Comparison of ENCODE assay signal across 10 mouse cellular contexts in the genomic region with DNA sequence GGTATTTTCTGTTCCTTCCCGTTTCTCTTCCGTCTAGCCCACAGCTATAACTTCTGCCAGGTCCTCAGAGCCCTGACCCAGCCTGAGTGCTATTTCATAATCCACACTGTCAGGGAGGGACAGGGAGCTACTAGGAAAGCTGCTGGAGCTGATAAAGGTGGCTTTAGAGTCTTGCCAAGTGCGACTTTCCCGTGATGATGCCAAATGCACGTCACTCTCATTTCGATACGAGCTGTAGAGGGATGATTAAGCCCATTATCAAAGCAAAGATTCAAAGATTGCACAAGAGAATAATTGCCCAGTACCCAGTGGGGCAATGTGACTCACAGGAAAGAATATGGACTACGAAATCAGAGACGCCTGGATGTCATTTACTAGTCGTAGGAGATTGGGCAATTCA.
DNase-seq lines count a peak whose midpoint lies in the region; ATAC-seq and TF ChIP-seq lines count a peak whose summit lies in the region.
"Had no signal": no experiment of that assay in that cellular context is flagged by ENCODE, and none has a peak within 500 bp of the region (broad histone marks: within the 10 kb centered on the region; RNA-seq: fewer than 3 reads in every experiment).

No protein-coding gene starts in this region.

- TF ChIP-seq CTCF in embryonic fibroblast, embryonic 13.5 days (IDR thresholded peaks at IDR 0.05; ENCODE audit: borderline replicate concordance, insufficient read depth, low read length) = no peak
- TF ChIP-seq CTCF in liver, postnatal 0 days (IDR thresholded peaks at IDR 0.05; ENCODE audit: low read depth) = no peak

- H3K4me1 ChIP-seq in embryonic fibroblast, embryonic 13.5 days (ENCODE audit: control insufficient read depth, insufficient read depth, low read length) = peaks cover 12% of the 10 kb centered on the region
- H3K4me1 ChIP-seq in liver, postnatal 0 days (ENCODE audit: insufficient read depth) = no peaks in the 10 kb centered on the region

- peak; percentile 57 for ATAC-seq in liver, postnatal 0 days

- H3K9me3 ChIP-seq in liver, postnatal 0 days (ENCODE audit: low read length) = no peaks in the 10 kb centered on the region

- DNase-seq in ovary, adult 18-20 months (ENCODE audit: low spot score) = peak; percentile 56
- DNase-seq in ovary, postnatal 14 days (ENCODE audit: low spot score) = no peak
- DNase-seq in liver, postnatal 0 days = no peak
- peak; percentile 49 for DNase-seq in skeletal muscle tissue, adult 2 months (ENCODE audit: low read depth, low spot score)
- no peak for DNase-seq in thymus, postnatal 0 days (ENCODE audit: low spot score)
- no peak for DNase-seq in urinary bladder, postnatal 10 days (ENCODE audit: low spot score)
- DNase-seq in natural killer cell, adult 2 months (ENCODE audit: low spot score in 2 of 2) = no peak
- DNase-seq: right cerebral cortex, adult 18-20 months had no signal

- no peak overlapping the region for H3K9ac ChIP-seq in liver, postnatal 0 days (replicated peaks)

- 0 out of 2 replicates have a peak, but pooled peaks cover 3% of the 10 kb centered on the region for H3K36me3 ChIP-seq in liver, postnatal 0 days (replicated peaks; ENCODE audit: insufficient read depth, low read length)

- no peak overlapping the region for H3K4me3 ChIP-seq in embryonic fibroblast, embryonic 13.5 days (ENCODE audit: insufficient read depth, low read length)
- no peak overlapping the region for H3K4me3 ChIP-seq in liver, postnatal 0 days (ENCODE audit: low read depth, low read length)

- H3K27me3 ChIP-seq in liver, postnatal 0 days (ENCODE audit: insufficient read depth, low read length) = no peaks in the 10 kb centered on the region

- 38% methylated on average over 10 of the region's 10 CpGs for WGBS in liver, postnatal 0 days (ENCODE audit: insufficient replicate concordance)

- no peak overlapping the region for H3K4me2 ChIP-seq in liver, postnatal 0 days (ENCODE audit: low read depth, low read length)

- TF ChIP-seq POLR2A in embryonic fibroblast, embryonic 13.5 days (IDR thresholded peaks at IDR 0.05; ENCODE audit: low read depth, low read length) = no peak

- no peak for TF ChIP-seq EP300 in liver, postnatal 0 days (IDR thresholded peaks at IDR 0.05; ENCODE audit: low read depth)

- H3K27ac ChIP-seq in embryonic fibroblast, embryonic 13.5 days (ENCODE audit: insufficient read depth, low read length) = peak overlapping the region; percentile 58
- no peak overlapping the region for H3K27ac ChIP-seq in liver, postnatal 0 days (ENCODE audit: low read depth)
- H3K27ac ChIP-seq: macrophage had no signal

Comparison
In these comparisons a context has a peak if more than half of its experiments do, and no peak if none do; other contexts are left out.
1. DNase-seq: peak in ovary, adult 18-20 months (single experiment) and skeletal muscle tissue, adult 2 months (single experiment); none in ovary, postnatal 14 days (single experiment), liver, postnatal 0 days (single experiment), thymus, postnatal 0 days (single experiment), urinary bladder, postnatal 10 days (single experiment) and natural killer cell, adult 2 months (0 of 2).